19 mouse cellular contexts compared by ENCODE assay signal in the genomic region with DNA sequence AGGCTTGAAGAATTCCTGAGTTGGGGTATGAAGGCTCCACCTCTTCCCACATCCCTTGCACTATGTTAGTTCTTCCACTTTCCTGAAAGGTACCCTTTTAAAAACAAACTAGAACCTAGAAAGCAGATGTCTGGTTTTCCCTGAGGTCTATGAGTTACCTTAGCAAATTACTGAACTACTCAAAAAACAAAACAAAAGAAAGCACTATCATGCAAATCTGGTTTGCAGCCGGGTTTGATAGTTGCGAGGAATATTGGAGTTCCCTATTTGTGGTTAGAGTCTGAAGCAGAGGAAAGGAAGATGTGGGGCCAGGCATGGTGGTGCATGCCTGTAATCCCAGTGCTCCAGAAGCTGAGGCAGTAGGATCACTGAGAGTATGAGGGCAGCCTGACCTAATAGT. TPM values are rescaled to one million over a fixed set of nuclear protein-coding genes. Genes with fewer than 3 reads are reported as not detected.
A peak's percentile ranks its signal among the peaks of the same experiment; 100 is the strongest.
DNase-seq lines count a peak whose midpoint lies in the region; ATAC-seq lines count a peak whose summit lies in the region.
"Had no signal": no experiment of that assay in that cellular context is flagged by ENCODE, and none has a peak within 500 bp of the region (broad histone marks: within the 10 kb centered on the region; RNA-seq: fewer than 3 reads in every experiment).

No protein-coding gene starts in this region.

- H3K4me3 ChIP-seq in liver, embryonic 12.5 days = no peak overlapping the region
- H3K4me3 ChIP-seq in liver, embryonic 11.5 days (ENCODE audit: low read depth, low read length) = no peak overlapping the region
- no peak overlapping the region for H3K4me3 ChIP-seq in liver, embryonic 16.5 days (ENCODE audit: low read depth, low read length)
- H3K4me3 ChIP-seq: embryonic facial prominence, embryonic 13.5 days; forebrain, embryonic 12.5 days; heart, embryonic 12.5 days had no signal

- H3K9ac ChIP-seq in liver, embryonic 12.5 days = peak overlapping the region; percentile 27; the same call in 1 of the 2 replicates
- H3K9ac ChIP-seq in liver, embryonic 11.5 days (ENCODE audit: low read depth, low read length) = no peak overlapping the region
- no peak overlapping the region for H3K9ac ChIP-seq in liver, embryonic 16.5 days (ENCODE audit: low read depth, low read length)
- H3K9ac ChIP-seq: embryonic facial prominence, embryonic 13.5 days; forebrain, embryonic 12.5 days; heart, embryonic 12.5 days had no signal

- no peaks in the 10 kb centered on the region for H3K9me3 ChIP-seq in liver, embryonic 12.5 days (replicated peaks)
- no peaks in the 10 kb centered on the region for H3K9me3 ChIP-seq in liver, embryonic 11.5 days (ENCODE audit: control insufficient read depth, low read length)
- no peaks in the 10 kb centered on the region for H3K9me3 ChIP-seq in liver, embryonic 16.5 days (replicated peaks; ENCODE audit: control insufficient read depth, low read length)
- H3K9me3 ChIP-seq: embryonic facial prominence, embryonic 13.5 days; forebrain, embryonic 12.5 days; heart, embryonic 12.5 days had no signal

- no peaks in the 10 kb centered on the region for H3K27me3 ChIP-seq in liver, embryonic 12.5 days (replicated peaks)
- H3K27me3 ChIP-seq in liver, embryonic 11.5 days (replicated peaks; ENCODE audit: control insufficient read depth, insufficient read depth, low read length) = no peaks in the 10 kb centered on the region
- no peaks in the 10 kb centered on the region for H3K27me3 ChIP-seq in liver, embryonic 16.5 days (ENCODE audit: control insufficient read depth, insufficient read depth, low read depth, low read length)
- H3K27me3 ChIP-seq: embryonic facial prominence, embryonic 13.5 days; forebrain, embryonic 12.5 days; heart, embryonic 12.5 days had no signal

- H3K36me3 ChIP-seq in liver, embryonic 12.5 days = peaks cover 31% of the 10 kb centered on the region
- H3K36me3 ChIP-seq in liver, embryonic 11.5 days (ENCODE audit: control insufficient read depth, insufficient read depth, low read length) = no peaks in the 10 kb centered on the region
- H3K36me3 ChIP-seq in liver, embryonic 16.5 days (ENCODE audit: control insufficient read depth, insufficient read depth) = no peaks in the 10 kb centered on the region
- H3K36me3 ChIP-seq: embryonic facial prominence, embryonic 13.5 days; forebrain, embryonic 12.5 days; heart, embryonic 12.5 days had no signal

- no peak for DNase-seq in liver, embryonic 11.5 days (ENCODE audit: low spot score)
- DNase-seq in 416B (ENCODE audit: low read depth) = peak; percentile 81
- no peak for DNase-seq in lung, postnatal 25 days (ENCODE audit: low spot score)
- no peak for DNase-seq in cerebellum, adult 11-12 months
- DNase-seq in spleen, postnatal 36 days (ENCODE audit: low spot score in 2 of 2) = no peak
- DNase-seq: adrenal gland, postnatal 10 days; cerebellum, adult 2 months; cerebellum, postnatal 10 days; gastrocnemius, postnatal 10 days; heart, postnatal 36 days had no signal

- peaks cover 70% of the 10 kb centered on the region for H3K4me1 ChIP-seq in liver, embryonic 12.5 days
- H3K4me1 ChIP-seq in liver, embryonic 11.5 days (replicated peaks; ENCODE audit: control insufficient read depth, insufficient read depth, low read length) = peaks cover 36% of the 10 kb centered on the region
- H3K4me1 ChIP-seq in liver, embryonic 16.5 days (ENCODE audit: control insufficient read depth, low read depth, low read length) = peaks cover 41% of the 10 kb centered on the region

- 48% methylated on average over 2 of the region's 2 CpGs for WGBS in liver, embryonic 12.5 days (ENCODE audit: insufficient replicate concordance)
- 56% methylated on average over 2 of the region's 2 CpGs for WGBS in liver, embryonic 11.5 days
- 38% methylated on average over 2 of the region's 2 CpGs for WGBS in liver, embryonic 16.5 days (ENCODE audit: insufficient replicate concordance)

- H3K4me2 ChIP-seq in liver, embryonic 12.5 days = peak overlapping the region; percentile 78
- H3K4me2 ChIP-seq in liver, embryonic 11.5 days = no peak overlapping the region
- H3K4me2 ChIP-seq in liver, embryonic 16.5 days (ENCODE audit: low read depth, low read length) = peak overlapping the region; percentile 8; the same call in 1 of the 2 replicates
- H3K4me2 ChIP-seq: embryonic facial prominence, embryonic 13.5 days; forebrain, embryonic 12.5 days; heart, embryonic 12.5 days had no signal

- H3K27ac ChIP-seq in liver, embryonic 12.5 days = peak overlapping the region; percentile 67; the same call in 1 of the 2 replicates
- H3K27ac ChIP-seq in liver, embryonic 11.5 days (ENCODE audit: low read depth, low read length) = no peak overlapping the region
- H3K27ac ChIP-seq in liver, embryonic 16.5 days (ENCODE audit: low read length) = 0 out of 2 replicates have a peak overlapping the region, but pooled peaks have one; percentile 7
- H3K27ac ChIP-seq: embryonic facial prominence, embryonic 13.5 days; forebrain, embryonic 12.5 days had no signal

- no peak for ATAC-seq in liver, embryonic 12.5 days
- no peak for ATAC-seq in liver, embryonic 11.5 days (replicated peaks; ENCODE audit: low FRiP score)
- ATAC-seq in common myeloid progenitor, adult 5-6 weeks (replicated peaks; ENCODE audit: low read depth, poor library complexity, severe bottlenecking) = peak; percentile 12; the same call in 1 of the 2 replicates
- ATAC-seq in liver, embryonic 16.5 days (ENCODE audit: low read depth) = no peak
- ATAC-seq: forebrain, embryonic 16.5 days; hindbrain, embryonic 16.5 days; inflammation-experienced regulatory T-cells, adult 6 months had no signal

RNA-seq across cellular contexts. Expression of gene Blm, which starts 4.3 kb away (rescaled TPM):
- polyA plus RNA-seq in liver, embryonic 12.5 days (2016; fragmentation: Nextera tagmentation; extraction: Ambion mirVana) = 47.2 and 47.8 TPM in 2 replicates
- 54.8 and 58.3 TPM in 2 replicates for polyA plus RNA-seq in liver, embryonic 11.5 days (2014; fragmentation: Nextera tagmentation; extraction: Ambion mirVana)
- total RNA-seq in common myeloid progenitor, adult 5-6 weeks (2017) = 66.2 and 79.5 TPM in 2 replicates
- polyA plus RNA-seq in liver, embryonic 16.5 days (2015; fragmentation: Nextera tagmentation; extraction: Ambion mirVana) = 24.2 and 25.9 TPM in 2 replicates
